Mouse (Mus musculus) heart, postnatal 25 days (tissue): ENCODE results near the gene Aox4. TPM values are rescaled to one million over a fixed set of nuclear protein-coding genes. Genes with fewer than 3 reads are reported as not detected.

ENCODE experiments used
- DNase-seq: peaks from one replicate; pipeline ENCODE4 v3.0.0; 2022; ENCODE audit warnings: low spot score
- intact Hi-C: fragments of 180-260 bp; cut with DNase I; formaldehyde crosslinking; loops from one replicate; pipeline ENCODE4 v1.15.1; 2025
- total RNA-seq, 2 experiments: library from RNA; stranded (reverse); gene quantifications; 2 replicates each; pipeline ENCODE4 v1.2.3; 2021

Gene Aox4
- total RNA-seq, 2 experiments from 2014 or later, result not detected

GRCm38 (mm10) chr1:58240347-58240746 lies 30.1 kb downstream of the Aox4 start:
- intact Hi-C loops, result no loop called here
- no peak for DNase-seq

DNA sequence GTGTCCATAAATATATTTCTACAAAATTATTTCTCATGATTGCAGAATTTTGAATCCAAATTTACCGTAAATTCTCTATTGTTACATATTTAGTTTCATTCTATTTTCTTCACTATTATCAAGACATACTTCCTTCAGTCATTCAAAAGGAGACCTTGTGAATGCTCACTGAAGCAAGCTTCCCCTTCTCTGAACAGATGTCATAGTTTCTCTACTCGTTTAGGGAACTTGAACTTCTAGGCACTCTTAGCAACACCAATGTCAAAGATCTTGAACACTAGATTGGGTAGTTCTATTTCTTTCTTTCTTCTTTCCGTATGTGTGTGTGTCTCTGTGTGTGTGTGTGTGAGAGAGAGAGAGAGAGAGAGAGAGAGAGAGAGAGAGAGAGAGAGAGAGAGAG lies 34.3 kb downstream of the Aox4 start:
- intact Hi-C loops, result no loop called here
- DNase-seq, result no peak

DNA sequence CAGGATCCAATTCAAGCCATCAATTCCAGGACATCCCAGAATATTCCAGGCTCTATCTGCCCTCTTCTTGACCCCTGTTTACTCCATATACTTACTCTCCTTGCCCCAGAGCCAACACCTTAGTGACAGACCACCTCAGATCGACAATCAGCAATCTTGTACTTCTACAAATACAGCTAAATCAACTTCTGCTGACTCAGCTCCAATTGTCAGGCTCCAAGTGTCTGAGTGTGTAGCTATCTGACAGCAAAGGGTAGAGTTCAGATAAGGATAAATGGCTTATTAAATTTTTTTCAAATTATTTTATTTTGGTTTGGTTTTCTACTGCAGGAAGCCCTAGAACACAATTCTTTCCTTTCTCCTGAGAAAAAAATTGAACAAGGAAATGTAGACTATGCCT lies 38.3 kb downstream of the Aox4 start:
- no peak for DNase-seq
- intact Hi-C loops, result no loop called here

DNA sequence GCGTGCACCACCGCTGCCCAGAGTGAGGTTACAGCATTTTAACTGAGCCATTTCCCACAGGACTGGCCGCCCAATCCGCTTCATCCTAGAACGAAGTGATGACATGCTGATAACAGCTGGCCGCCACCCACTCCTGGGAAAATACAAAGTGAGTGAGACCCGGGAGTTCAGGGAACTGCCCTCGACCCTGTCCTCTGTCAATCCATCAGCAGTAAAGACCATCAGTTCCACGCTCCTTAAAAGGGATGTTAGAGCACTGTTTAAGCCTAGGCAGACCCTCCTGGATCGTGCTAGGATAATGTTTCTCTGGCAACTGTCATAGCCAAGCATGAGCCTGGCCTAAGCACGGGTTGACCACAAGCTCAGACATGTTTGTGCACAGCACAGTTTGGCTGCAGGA lies 43.3 kb downstream of the Aox4 start:
- intact Hi-C loops, result no loop called here
- no peak for DNase-seq

GRCm38 (mm10) chr1:58257195-58257991 lies 47.2 kb downstream of the Aox4 start:
- intact Hi-C loops, result no loop called here
- no peak for DNase-seq

DNA sequence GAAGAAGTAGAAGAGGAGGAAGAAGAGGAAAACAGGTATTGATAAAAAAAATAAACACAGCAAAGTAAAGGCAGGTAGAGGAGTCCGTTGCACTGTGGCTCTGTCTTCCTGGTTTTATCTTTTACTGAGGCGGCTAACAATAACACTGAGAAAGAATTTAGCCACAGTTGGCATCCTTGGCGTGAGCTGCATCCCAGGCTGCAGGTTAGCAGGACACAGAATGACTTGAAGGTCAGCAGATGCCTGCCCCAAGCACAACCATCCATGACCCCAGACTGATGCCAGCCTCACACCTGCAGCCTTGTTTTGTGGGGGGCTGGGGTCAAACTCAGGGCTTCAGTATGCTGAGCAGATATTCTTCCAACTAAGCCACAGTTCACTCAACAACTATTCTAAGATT lies 50.1 kb downstream of the Aox4 start:
- intact Hi-C loops, result no loop called here
- no peak for DNase-seq

DNA sequence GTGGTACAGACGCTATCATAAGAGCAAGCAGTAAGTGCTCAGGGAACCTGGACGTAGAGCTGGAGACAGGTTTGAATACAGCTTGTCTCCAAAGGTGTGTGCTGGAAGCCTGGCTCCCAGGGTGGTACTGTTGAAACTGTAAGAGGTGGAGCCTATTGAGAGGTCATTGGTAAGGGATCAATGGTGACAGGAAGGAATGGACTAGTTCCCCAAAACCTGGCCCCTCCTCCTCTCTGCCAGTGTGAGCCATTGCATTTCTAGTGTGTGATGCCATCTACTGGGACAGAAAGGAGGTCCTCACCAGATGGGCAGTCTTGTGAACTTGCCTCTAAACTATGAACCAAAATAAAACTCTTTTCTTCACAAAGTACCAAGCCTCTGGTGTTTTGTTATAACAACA lies 58.0 kb downstream of the Aox4 start:
- intact Hi-C loops, result no loop called here
- DNase-seq, result no peak

- DNase-seq, result no peak
- intact Hi-C loops, result loop anchor here (2.0 kb wide), 1 partner anchor 114 kb away; no protein-coding TSS in a partner anchor
These were observed 60.8 kb downstream of the Aox4 start for GRCm38 (mm10) chr1:58270807-58271569.

DNA sequence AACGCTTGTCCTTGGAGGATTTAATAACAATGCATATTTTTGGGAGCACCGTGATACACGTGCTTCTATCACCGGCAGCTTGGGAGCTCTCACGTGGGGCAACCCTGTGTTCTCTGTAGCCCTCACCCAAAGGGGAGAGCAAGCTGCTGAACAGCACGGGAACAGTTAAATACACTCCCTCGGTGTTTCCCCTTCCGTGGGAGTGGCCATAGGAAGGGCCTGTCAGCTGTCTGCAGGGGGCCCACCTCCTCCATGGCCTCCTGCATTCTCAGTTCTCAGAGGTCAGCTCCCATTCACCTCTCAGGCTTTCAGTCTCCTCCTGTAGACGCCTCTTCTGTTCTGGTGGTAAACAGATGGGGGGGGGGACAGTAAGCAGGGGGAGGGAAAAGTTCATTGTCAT lies 65.7 kb downstream of the Aox4 start:
- DNase-seq, result no peak

DNA sequence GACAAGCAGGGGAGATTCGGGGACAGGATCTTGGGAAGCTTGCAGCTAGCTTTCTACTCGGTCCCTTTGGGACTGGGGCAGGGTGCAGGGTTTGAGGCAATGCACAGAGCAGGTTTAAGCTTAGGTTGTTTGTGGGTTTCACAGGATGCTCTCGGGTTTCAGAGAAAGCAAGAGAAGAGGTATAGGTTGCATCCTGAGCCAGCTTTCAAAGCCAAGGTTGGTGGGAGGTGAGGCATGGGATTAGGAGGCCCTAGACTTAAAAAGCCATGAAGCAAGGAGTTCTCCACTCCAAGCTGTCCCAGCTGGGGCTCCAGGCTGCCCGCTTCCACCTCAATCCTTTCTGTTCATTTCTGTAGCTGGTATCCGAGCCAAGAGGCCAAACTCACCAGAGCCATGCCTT lies 67.8 kb downstream of the Aox4 start, which contains the start of gene Aox2:
Gene Aox2, plus strand, starts transcription at position 301 of the 400 bp plus-strand sequence.
- DNase-seq, result no peak
- intact Hi-C loops, result no loop called here

More for the DNA sequence above, 65.7 kb downstream of the Aox4 start:
- intact Hi-C loops, result no loop called here

DNA sequence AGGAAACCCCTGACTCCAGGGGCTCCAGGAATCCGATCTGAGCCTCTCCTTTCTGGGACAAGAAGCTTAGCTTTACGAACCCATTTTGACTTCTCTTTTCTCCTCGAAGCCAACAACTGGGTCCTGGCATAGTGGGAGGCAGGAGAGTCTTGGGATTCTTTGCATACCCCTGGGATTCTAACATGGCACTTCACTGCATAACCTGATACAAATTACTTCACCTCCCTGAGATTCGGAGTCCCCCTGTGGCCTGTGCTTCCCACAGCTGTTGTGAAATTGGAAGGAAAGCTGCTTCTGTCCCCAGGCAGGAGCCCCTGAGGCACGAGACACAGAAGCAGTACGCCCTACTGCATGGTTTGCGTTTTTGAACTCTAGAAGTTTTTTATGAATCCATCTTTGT lies 68.3 kb downstream of the Aox4 start:
- intact Hi-C loops, result no loop called here
- no peak for DNase-seq

GRCm38 (mm10) chr1:58280381-58280780 lies 70.2 kb downstream of the Aox4 start:
- intact Hi-C loops, result no loop called here
- no peak for DNase-seq

- intact Hi-C loops, result no loop called here
- no peak for DNase-seq
These were observed 70.9 kb downstream of the Aox4 start for GRCm38 (mm10) chr1:58280939-58281624.

- intact Hi-C loops, result no loop called here
- DNase-seq, result no peak
These were observed 71.4 kb downstream of the Aox4 start for GRCm38 (mm10) chr1:58281625-58281988.

GRCm38 (mm10) chr1:58284505-58284904 lies 74.3 kb downstream of the Aox4 start:
- no peak for DNase-seq
- intact Hi-C loops, result no loop called here

GRCm38 (mm10) chr1:58288091-58288490 lies 77.9 kb downstream of the Aox4 start:
- DNase-seq, result no peak
- intact Hi-C loops, result no loop called here

- intact Hi-C loops, result loop anchor here (10.0 kb wide), 2 partner anchors 325 to 865 kb away; no protein-coding TSS in a partner anchor
These were observed 79.8 kb downstream of the Aox4 start for GRCm38 (mm10) chr1:58289863-58290469.

DNA sequence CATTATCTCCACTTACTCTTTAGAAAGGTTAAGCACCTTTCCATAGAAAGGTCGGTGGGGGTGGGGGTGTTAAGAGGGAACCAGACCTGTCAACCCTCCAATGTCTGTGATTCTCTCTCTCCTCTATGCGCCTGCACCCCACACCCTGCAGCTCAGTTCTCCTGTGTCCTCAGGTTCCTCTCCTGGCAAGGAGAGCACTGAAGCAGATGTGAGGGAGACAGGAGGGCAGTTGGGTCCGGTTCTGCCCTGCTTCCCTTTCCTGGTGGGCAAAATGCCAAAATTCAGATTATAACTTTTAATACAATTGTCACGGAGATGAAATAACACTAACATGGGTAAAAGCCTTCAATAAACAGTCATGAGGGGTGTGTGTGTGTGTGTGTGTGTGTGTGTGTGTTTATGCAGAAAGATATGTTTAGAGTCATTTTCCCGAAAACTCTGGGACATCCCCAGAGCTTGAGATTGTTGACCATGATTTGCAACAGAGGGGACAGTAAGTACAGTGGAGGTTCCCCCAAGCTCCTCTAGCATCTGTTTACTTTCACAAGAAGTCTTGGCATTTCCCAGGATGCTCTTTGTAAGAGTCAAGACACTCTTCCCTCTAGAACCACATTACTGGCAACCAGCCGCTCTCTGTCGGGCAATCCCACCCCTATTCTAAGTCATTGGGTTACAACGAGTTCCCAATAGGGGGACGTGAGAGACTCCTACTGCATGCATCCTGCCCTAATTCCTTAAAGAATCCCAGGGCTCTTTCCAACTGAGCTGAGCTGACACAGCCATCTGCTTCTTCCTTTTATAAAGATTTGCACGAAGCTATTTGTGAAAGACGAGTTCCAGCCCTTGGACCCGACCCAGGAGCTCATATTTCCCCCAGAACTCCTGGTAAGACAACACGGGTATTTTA lies 81.5 kb downstream of the Aox4 start:
- intact Hi-C loops, result loop anchor here (10.0 kb wide), 2 partner anchors 327 to 867 kb away; no protein-coding TSS in a partner anchor
- DNase-seq, result no peak

More at GRCm38 (mm10) chr1:58289863-58290469, 79.8 kb downstream of the Aox4 start:
- DNase-seq, result no peak

- intact Hi-C loops, result loop anchor here (10.0 kb wide), 2 partner anchors 330 to 870 kb away; no protein-coding TSS in a partner anchor
- no peak for DNase-seq
These were observed 84.5 kb downstream of the Aox4 start for GRCm38 (mm10) chr1:58294730-58295129.
